Mouse (Mus musculus) megakaryocyte, embryonic 14.5 days (primary cell): ENCODE data around the gene Socs2.

Source experiments
- FLI1 ChIP-seq: IDR thresholded peaks from 2 replicates; pipeline ENCODE4 v1.6.1; 2012; ENCODE audit warnings: low read length, inconsistent platforms, mixed read lengths
- GATA1 ChIP-seq: IDR thresholded peaks from 3 replicates; pipeline ENCODE4 v1.6.1; 2012; ENCODE audit warnings: mixed read lengths, low read length, inconsistent platforms, borderline replicate concordance

- TF ChIP-seq GATA1, result no peak
- TF ChIP-seq FLI1, result no peak
Observed at GRCm38 (mm10) chr10:95457367-95458049, 40.5 kb upstream of the Socs2 start.
